Mouse (Mus musculus) ES-Bruce4 (cell line): ENCODE results near the gene Calr. TPM values are rescaled to one million over a fixed set of nuclear protein-coding genes. Genes with fewer than 3 reads are reported as not detected.
A peak's percentile ranks its signal among the peaks of the same experiment; 100 is the strongest.

Experiments
- H3K27ac ChIP-seq: 2 replicates; pipeline ENCODE4 v1.5.1; 2012; ENCODE audit warnings: low read length, inconsistent platforms; ENCODE audit not compliant: insufficient read depth
- H3K27me3 ChIP-seq: 2 replicates; pipeline ENCODE4 v1.6.1; 2012; ENCODE audit warnings: mild to moderate bottlenecking, low read length, inconsistent platforms; ENCODE audit not compliant: control insufficient read depth, poor library complexity, insufficient read depth, severe bottlenecking
- H3K36me3 ChIP-seq: 2 replicates; pipeline ENCODE4 v1.6.1; 2012; ENCODE audit warnings: inconsistent platforms, mild to moderate bottlenecking, low read length, moderate library complexity; ENCODE audit not compliant: control insufficient read depth, poor library complexity, insufficient read depth, severe bottlenecking
- H3K4me1 ChIP-seq: one replicate; pipeline ENCODE4 v1.8.1; 2011; ENCODE audit warnings: low read length; ENCODE audit not compliant: control insufficient read depth, insufficient read depth
- H3K4me3 ChIP-seq: 2 replicates; pipeline ENCODE4 v1.5.1; 2011; ENCODE audit warnings: low read depth, mild to moderate bottlenecking, low read length
- H3K9ac ChIP-seq: 2 replicates; pipeline ENCODE4 v1.6.1; 2012; ENCODE audit warnings: low read depth, mild to moderate bottlenecking, inconsistent platforms; ENCODE audit not compliant: poor library complexity, severe bottlenecking
- H3K9me3 ChIP-seq: replicated peaks from 2 replicates; pipeline ENCODE4 v1.6.1; 2012; ENCODE audit warnings: mild to moderate bottlenecking, low read length, inconsistent platforms; ENCODE audit not compliant: control insufficient read depth, poor library complexity, insufficient read depth, severe bottlenecking
- CTCF ChIP-seq: IDR thresholded peaks from one replicate; pipeline ENCODE4 v1.8.1; 2011; ENCODE audit warnings: low read depth, low read length
- EP300 ChIP-seq: IDR thresholded peaks from 2 replicates; pipeline ENCODE4 v1.6.1; 2011; ENCODE audit warnings: low read depth, low read length; ENCODE audit not compliant: insufficient read depth
- POLR2A ChIP-seq: IDR thresholded peaks from one replicate; pipeline ENCODE4 v1.8.1; 2011; ENCODE audit warnings: low read length; ENCODE audit not compliant: insufficient read depth
- polyA plus RNA-seq: library from polyadenylated mRNA; stranded (reverse); fragments of >200 nt; gene quantifications from 2 replicates; pipeline ENCODE4 v1.2.4, GENCODE M21; 2011; ENCODE audit warnings: low read depth; ENCODE audit not compliant: missing spikeins, insufficient read depth, insufficient read length

Calr gene
- polyA plus RNA-seq, 1 experiment = 546 TPM

DNA sequence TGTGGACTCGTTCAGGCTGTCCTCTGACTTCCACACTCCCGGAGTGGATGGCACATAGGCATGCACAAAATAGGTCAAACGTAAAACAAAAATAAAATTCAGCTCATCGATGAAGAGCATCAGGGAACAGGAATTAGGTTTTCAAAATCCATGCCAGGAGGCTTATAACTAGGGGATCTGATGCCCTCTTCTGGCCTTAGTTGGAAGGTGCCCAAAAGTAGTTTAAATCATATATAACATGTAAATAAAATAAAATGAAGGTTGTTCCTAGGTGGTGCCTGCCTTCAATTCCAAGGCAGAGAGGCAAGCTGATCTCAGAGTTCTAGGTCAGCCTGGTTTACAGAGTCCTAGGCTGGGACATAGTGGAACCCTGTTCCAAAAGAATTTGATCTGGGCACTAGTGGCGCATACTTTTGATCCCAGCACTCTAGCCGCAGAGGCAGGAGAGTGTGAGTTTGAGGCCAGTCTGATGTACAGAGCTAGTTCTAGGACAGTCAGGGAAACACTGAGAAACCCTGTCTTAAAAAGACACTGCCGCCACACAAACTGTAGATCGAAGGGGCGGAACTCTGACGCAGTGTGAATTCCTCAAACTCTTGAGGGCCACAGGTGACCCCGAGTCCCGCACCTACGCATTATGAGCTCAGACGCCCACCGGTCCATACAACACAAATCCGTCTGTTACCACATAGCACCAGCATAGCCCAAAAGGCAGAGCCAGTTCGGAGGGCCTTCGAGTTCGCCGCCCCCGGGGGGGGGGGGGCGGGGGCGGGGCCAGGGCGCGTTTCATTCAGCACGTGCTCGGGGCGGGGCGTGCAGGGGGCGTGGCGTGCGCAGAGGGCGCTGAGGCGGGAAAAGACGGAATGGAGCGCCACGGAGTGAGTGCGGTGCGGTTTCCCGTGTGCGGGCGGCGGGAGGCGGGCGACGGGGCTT lies 24.9 kb upstream of the Calr start, which contains the start of gene Syce2:
Syce2 (plus strand) TSS at position 736 of the 933 bp plus-strand sequence.
- Histone ChIP-seq H3K4me3 (peak within 1 kb of the TSS; percentile 68), H3K4me1 (peaks cover 3% of the 10 kb centered on the region), H3K9me3 (no peaks in the 10 kb centered on the region), H3K36me3 (peaks cover 34% of the 10 kb centered on the region), H3K27ac (0 out of 2 replicates have a peak within 1 kb of the TSS, but pooled peaks have one; percentile 2), H3K27me3 (no peaks in the 10 kb centered on the region), H3K9ac (peak within 1 kb of the TSS; percentile 73)
- no peak for TF ChIP-seq CTCF
- no peak for TF ChIP-seq EP300
- TF ChIP-seq POLR2A = no peak

GRCm38 (mm10) chr8:84856864-84857441 lies 10.2 kb upstream of the Calr start, which contains the start of gene Farsa:
Gene Farsa, plus strand, starts transcription at chr8:84856989.
- H3K4me1 ChIP-seq = peaks cover 3% of the 10 kb centered on the region
- H3K27me3 ChIP-seq = no peaks in the 10 kb centered on the region
- no peaks in the 10 kb centered on the region for H3K9me3 ChIP-seq
- H3K4me3 ChIP-seq = peak within 1 kb of the TSS; percentile 91
- H3K9ac ChIP-seq = peak within 1 kb of the TSS; percentile 70
- H3K36me3 ChIP-seq = peaks cover 24% of the 10 kb centered on the region
- TF ChIP-seq CTCF (no peak), EP300 (peak; percentile 57; the same call in 1 of the 2 replicates), POLR2A (peak; percentile 83)
- peak within 1 kb of the TSS; percentile 5; the same call in 1 of the 2 replicates for H3K27ac ChIP-seq

GRCm38 (mm10) chr8:84856434-84856833 lies 9.7 kb upstream of the Calr start:
- H3K9me3 ChIP-seq = no peaks in the 10 kb centered on the region
- no peak overlapping the region for H3K27ac ChIP-seq
- TF ChIP-seq EP300 (no peak), POLR2A (no peak), CTCF (no peak)
- H3K4me1 ChIP-seq = peaks cover 3% of the 10 kb centered on the region
- H3K9ac ChIP-seq = no peak overlapping the region
- no peaks in the 10 kb centered on the region for H3K27me3 ChIP-seq
- H3K36me3 ChIP-seq = peaks cover 19% of the 10 kb centered on the region
- no peak overlapping the region for H3K4me3 ChIP-seq

DNA sequence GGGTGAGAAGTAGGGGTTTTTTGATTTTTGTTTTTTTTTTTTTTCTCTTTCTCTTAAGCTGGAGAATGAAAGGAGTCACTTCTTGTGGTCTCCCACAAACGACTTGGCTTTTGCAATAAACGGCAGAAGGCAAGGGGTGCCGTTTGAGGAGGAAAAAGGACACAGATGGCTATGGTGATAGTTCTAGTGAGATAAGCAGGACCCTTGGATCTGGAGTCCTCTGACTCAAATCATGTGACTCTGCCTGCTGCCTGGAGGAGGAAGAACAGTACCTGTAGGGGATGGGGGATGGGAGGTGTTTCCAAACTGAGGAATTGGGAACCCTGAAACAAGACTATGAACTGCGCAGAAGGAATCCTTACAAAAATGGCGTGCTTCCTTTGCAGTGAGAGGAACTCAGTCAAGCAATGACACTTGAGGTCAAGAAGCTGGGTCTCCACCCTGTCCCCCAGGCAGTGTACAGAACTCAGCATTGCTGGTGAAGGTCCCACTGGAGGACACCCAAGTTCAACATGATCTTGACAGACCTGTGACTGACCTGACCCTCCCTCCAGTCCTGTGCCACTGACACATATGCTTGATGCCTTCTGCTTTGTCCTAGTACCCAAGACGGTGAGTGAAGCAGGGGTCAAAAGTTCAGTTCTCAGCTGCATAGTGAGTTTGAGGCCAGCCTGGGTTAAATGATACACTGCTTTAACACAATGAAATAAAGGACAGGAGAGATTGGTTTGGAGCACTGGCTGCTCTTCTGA lies 1.1 kb upstream of the Calr start:
- Histone ChIP-seq H3K27ac (peak overlapping the region; percentile 94), H3K9me3 (no peaks in the 10 kb centered on the region), H3K4me1 (no peaks in the 10 kb centered on the region), H3K4me3 (peak overlapping the region; percentile 18), H3K36me3 (peaks cover 26% of the 10 kb centered on the region), H3K9ac (peak overlapping the region; percentile 76), H3K27me3 (no peaks in the 10 kb centered on the region)
- TF ChIP-seq CTCF = no peak
- 0 out of 2 replicates have a peak, but pooled peaks have one; percentile 40 for TF ChIP-seq EP300

GRCm38 (mm10) chr8:84846094-84846721 lies 526 bp downstream of the Calr start:
- Histone ChIP-seq H3K27ac (peak overlapping the region; percentile 5; the same call in 1 of the 2 replicates), H3K27me3 (no peaks in the 10 kb centered on the region), H3K9me3 (no peaks in the 10 kb centered on the region), H3K4me1 (no peaks in the 10 kb centered on the region), H3K36me3 (peaks cover 42% of the 10 kb centered on the region), H3K4me3 (peak overlapping the region; percentile 88), H3K9ac (peak overlapping the region; percentile 95)
- TF ChIP-seq POLR2A (no peak), EP300 (no peak), CTCF (no peak)
